Mouse (Mus musculus): ENCODE data around the gene Nfrkb. TPM values are rescaled to one million over a fixed set of nuclear protein-coding genes. Genes with fewer than 3 reads are reported as not detected.

The Nfrkb gene
- polyA plus RNA-seq, 1 experiment from 2014 or later, result 23.1 TPM

DNA sequence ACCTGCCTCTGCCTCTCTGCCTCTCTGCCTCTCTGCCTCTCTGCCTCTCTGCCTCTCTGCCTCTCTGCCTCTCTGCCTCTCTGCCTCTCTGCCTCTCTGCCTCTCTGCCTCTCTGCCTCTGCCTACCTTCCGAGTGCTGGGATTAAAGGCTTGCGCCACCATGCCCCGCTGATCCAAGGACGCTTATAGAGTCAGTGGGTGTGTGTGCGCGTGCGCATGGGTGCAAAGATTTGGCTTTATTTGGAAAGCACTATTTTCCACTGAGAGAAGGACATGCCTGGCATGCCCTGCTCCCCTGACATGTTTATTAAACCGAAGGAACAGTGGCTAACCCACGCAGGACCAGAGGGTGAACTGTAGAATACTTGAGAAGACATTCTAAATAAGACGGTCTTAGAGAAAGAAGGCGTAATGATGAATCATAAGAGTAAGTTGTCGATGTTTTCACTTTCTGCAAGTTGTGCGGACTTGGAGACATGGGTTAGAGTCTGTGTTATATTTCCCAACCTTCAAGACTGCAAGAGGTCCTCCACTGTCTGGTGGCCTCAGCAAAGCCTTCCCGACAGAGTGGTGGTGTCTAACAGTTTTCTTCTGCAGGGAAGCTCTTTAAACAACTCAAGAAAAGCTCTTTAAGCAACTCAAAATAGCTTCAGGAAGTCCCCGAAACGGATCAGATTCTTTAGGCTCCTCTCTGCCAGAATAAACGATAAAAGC is 1.0 kb upstream of the Nfrkb start:
- Histone ChIP-seq H3K36me3 (peaks cover 14% of the 10 kb centered on the region), H3K27me3 (ENCODE audit: low read depth, poor library complexity, severe bottlenecking) (no peaks in the 10 kb centered on the region), H3K27ac (peak overlapping the region; percentile 93; the same call in 1 of the 2 replicates), H3K4me1 (peaks cover 15% of the 10 kb centered on the region), H3K9me3 (replicated peaks) (no peaks in the 10 kb centered on the region), H3K4me3 (peak overlapping the region; percentile 96; the same call in 1 of the 2 replicates)
- DNase-seq (ENCODE audit: low spot score), result no peak
- WGBS, result 89% methylated on average over 17 of the region's 17 CpGs

DNA sequence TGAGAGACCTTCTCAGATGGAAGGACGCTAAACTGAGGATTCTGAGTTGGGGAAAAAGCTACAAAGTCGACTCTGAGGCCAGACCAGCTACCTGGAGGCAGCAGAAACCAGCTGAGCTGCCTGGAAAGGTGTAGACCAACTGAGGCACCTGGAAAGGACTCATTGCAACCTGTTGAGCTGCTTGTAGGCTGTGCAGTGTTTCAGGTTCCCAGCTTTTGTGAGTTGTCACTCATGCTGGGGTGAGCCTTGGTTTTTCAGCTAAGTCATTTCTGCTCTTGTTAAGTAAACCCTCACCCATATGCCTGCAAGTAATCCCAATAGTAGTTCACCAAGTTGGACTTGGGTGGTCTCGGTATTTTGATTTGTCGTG is 507 bp upstream of the Nfrkb start:
- peak overlapping the region; percentile 96 for H3K4me3 ChIP-seq
- peaks cover 15% of the 10 kb centered on the region for H3K4me1 ChIP-seq
- peak overlapping the region; percentile 93 for H3K27ac ChIP-seq
- 26% methylated on average over 4 of the region's 4 CpGs for WGBS
- H3K36me3 ChIP-seq, result peaks cover 19% of the 10 kb centered on the region
- H3K27me3 ChIP-seq (ENCODE audit: low read depth, poor library complexity, severe bottlenecking), result no peaks in the 10 kb centered on the region
- DNase-seq (ENCODE audit: low spot score), result peak; percentile 36
- H3K9me3 ChIP-seq (replicated peaks), result no peaks in the 10 kb centered on the region

DNA sequence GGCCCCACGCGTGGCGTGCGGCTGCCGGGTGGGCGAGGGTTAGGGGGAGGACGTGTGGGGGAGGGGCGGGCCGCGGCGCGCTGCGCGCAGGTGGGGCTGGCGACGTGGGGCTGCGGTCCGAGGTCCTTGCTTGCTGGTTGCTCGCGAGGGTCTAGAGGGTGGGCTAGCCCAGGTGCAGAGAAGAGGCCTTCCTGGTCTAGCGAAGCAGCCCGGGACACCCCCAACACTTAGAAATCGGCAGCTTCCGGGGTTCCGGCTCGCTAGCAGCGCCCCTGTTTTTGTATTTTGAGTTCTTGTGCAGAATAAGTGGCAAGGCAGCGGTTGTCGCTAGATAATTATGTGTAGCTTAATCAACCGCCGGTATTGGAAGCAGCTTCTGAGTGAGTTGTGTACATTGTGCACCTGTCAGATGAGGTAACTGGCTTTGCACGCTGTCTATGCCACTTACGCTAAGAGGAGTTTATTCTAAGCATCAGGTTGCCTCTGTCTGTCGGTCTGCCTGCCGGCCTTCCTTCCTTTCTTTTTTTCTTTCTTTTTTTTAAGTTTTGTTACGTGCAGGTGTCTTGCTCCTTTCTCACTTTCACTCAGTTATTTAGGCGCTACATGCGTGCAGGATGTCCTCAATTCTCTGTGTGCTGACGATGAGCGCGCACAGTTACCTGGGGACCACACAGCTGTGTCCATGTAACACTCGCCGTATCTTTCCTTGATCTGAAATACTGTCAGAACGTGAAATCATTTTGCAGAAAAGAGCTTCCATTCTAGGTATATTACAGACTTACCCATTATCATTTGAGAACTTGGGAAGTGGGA is 582 bp downstream of the Nfrkb start:
- Histone ChIP-seq H3K27ac (peak overlapping the region; percentile 93), H3K4me3 (peak overlapping the region; percentile 96), H3K4me1 (peaks cover 15% of the 10 kb centered on the region), H3K27me3 (ENCODE audit: low read depth, poor library complexity, severe bottlenecking) (no peaks in the 10 kb centered on the region), H3K9me3 (replicated peaks) (no peaks in the 10 kb centered on the region), H3K36me3 (peaks cover 30% of the 10 kb centered on the region)
- no peak for DNase-seq (ENCODE audit: low spot score)
- 12% methylated on average over 44 of the region's 44 CpGs for WGBS

GRCm38 (mm10) chr9:31387206-31387605 is 1.2 kb downstream of the Nfrkb start:
- Histone ChIP-seq H3K36me3 (peaks cover 37% of the 10 kb centered on the region), H3K27ac (no peak overlapping the region), H3K9me3 (replicated peaks) (no peaks in the 10 kb centered on the region), H3K4me1 (peaks cover 15% of the 10 kb centered on the region), H3K27me3 (ENCODE audit: low read depth, poor library complexity, severe bottlenecking) (no peaks in the 10 kb centered on the region), H3K4me3 (peak overlapping the region; percentile 96)
- WGBS, result 92% methylated on average over 5 of the region's 5 CpGs
- no peak for DNase-seq (ENCODE audit: low spot score)

DNA sequence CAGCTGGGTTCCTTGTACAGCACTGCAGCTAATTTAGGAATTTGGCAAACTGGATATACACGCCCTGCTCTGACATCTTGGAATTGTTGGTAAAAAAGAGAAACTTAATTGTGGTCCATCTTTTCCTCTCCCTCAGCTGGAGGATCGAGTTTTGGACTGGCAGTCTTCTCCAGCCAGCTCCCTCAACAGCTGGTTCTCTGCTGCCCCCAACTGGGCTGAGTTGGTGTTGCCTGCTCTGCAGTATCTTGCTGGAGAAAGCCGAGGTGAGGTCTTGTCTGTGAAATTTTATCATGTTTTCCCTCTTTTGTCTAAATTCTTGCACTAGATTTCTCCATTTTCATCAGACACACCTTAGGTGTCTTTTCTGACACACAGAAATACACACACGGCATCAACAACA is 14.4 kb downstream of the Nfrkb start:
- no peak overlapping the region for H3K4me3 ChIP-seq
- 67% methylated on average over 4 of the region's 4 CpGs for WGBS
- no peaks in the 10 kb centered on the region for H3K27me3 ChIP-seq (ENCODE audit: low read depth, poor library complexity, severe bottlenecking)
- peaks cover 100% of the 10 kb centered on the region for H3K36me3 ChIP-seq
- H3K4me1 ChIP-seq, result no peaks in the 10 kb centered on the region
- no peak overlapping the region for H3K27ac ChIP-seq
- no peaks in the 10 kb centered on the region for H3K9me3 ChIP-seq (replicated peaks)
- peak; percentile 70 for DNase-seq (ENCODE audit: low spot score)

GRCm38 (mm10) chr9:31404311-31404710 is 18.3 kb downstream of the Nfrkb start:
- no peaks in the 10 kb centered on the region for H3K9me3 ChIP-seq (replicated peaks)

DNA sequence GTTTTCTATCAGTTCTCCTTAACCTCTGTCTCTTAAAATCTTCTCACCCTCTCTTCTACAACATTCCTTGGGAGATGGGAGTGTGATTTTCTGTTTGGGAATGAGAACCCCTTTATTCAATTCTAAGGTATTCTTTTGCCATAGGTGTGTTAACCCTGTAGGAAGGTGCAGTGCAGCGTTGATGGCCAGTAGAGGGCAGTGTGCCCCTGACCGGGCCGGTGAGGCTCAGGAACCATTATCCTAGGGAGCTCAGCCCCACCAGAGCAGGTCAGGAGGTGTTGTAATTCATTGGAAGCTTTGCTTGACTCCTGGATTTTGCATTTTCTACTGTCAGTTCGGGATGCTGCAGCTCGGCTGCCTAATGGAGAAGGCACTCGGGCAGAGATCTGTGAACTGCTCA is 19.2 kb downstream of the Nfrkb start:
- Histone ChIP-seq H3K4me3 (no peak overlapping the region), H3K27me3 (ENCODE audit: low read depth, poor library complexity, severe bottlenecking) (no peaks in the 10 kb centered on the region), H3K27ac (no peak overlapping the region), H3K36me3 (peaks cover 91% of the 10 kb centered on the region), H3K4me1 (no peaks in the 10 kb centered on the region), H3K9me3 (replicated peaks) (no peaks in the 10 kb centered on the region)
- peak; percentile 57 for DNase-seq (ENCODE audit: low spot score)
- 65% methylated on average over 6 of the region's 6 CpGs for WGBS

More at GRCm38 (mm10) chr9:31404311-31404710, 18.3 kb downstream of the Nfrkb start:
- Histone ChIP-seq H3K4me1 (no peaks in the 10 kb centered on the region), H3K4me3 (no peak overlapping the region), H3K27ac (no peak overlapping the region), H3K27me3 (ENCODE audit: low read depth, poor library complexity, severe bottlenecking) (no peaks in the 10 kb centered on the region), H3K36me3 (peaks cover 91% of the 10 kb centered on the region)
- 93% methylated on average over 2 of the region's 2 CpGs for WGBS
- no peak for DNase-seq (ENCODE audit: low spot score)

DNA sequence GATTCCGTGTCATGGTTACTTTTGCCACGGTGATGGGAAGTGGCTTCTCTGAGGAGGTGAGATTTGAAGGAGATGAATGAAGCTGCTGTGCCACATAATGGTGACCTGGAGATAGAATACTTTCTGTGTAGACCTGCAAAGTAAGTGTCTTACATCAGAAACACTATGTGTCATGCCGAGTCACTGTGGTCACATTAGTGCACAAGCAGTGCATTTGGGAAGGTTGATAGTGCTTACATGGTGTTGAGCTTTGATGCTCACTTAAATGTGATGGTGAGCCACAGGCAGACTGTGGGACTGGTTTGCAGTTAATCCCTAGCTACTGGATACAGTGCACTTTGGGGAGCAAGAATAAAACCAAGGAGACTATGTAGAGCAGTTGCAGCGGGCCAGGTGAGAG is 26.2 kb downstream of the Nfrkb start:
- Histone ChIP-seq H3K9me3 (replicated peaks) (no peaks in the 10 kb centered on the region), H3K4me3 (no peak overlapping the region), H3K36me3 (peaks cover 96% of the 10 kb centered on the region), H3K27ac (no peak overlapping the region), H3K4me1 (no peaks in the 10 kb centered on the region), H3K27me3 (ENCODE audit: low read depth, poor library complexity, severe bottlenecking) (no peaks in the 10 kb centered on the region)
- WGBS, result 92% methylated on average over 4 of the region's 4 CpGs
- DNase-seq (ENCODE audit: low spot score), result no peak

DNA sequence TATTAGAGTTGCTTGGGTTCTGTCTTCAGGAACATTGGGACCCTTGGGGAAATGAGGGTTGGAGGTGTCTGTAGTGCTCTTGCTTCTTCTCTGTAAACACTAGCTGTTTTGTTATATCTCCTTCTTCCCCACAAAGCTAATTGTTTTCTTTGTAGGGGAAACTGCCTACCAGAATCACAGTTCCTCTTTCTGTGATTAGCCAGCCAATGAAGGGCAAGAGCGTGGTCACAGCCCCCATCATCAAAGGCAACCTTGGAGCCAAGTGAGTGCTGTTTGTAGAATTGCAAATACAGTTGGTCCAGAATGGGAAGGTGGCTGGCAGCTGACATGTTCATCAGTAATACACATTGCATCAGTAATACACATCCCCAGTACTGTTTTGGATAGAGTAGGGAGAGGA is 32.8 kb downstream of the Nfrkb start:
- WGBS, result 97% methylated on average over 1 of the region's 1 CpGs
- DNase-seq (ENCODE audit: low spot score), result no peak

GRCm38 (mm10) chr9:31422143-31422542 is 36.2 kb downstream of the Nfrkb start:
- Histone ChIP-seq H3K9me3 (replicated peaks) (no peaks in the 10 kb centered on the region), H3K36me3 (peaks cover 60% of the 10 kb centered on the region), H3K27me3 (ENCODE audit: low read depth, poor library complexity, severe bottlenecking) (no peaks in the 10 kb centered on the region), H3K4me1 (no peaks in the 10 kb centered on the region), H3K27ac (no peak overlapping the region), H3K4me3 (no peak overlapping the region)
- DNase-seq (ENCODE audit: low spot score), result no peak
- WGBS, result 84% methylated on average over 5 of the region's 5 CpGs

More for the DNA sequence above, 32.8 kb downstream of the Nfrkb start:
- Histone ChIP-seq H3K4me3 (no peak overlapping the region), H3K36me3 (peaks cover 88% of the 10 kb centered on the region), H3K27me3 (ENCODE audit: low read depth, poor library complexity, severe bottlenecking) (no peaks in the 10 kb centered on the region), H3K4me1 (no peaks in the 10 kb centered on the region), H3K27ac (no peak overlapping the region), H3K9me3 (replicated peaks) (no peaks in the 10 kb centered on the region)

GRCm38 (mm10) chr9:31428971-31429370 is 43.0 kb downstream of the Nfrkb start:
- Histone ChIP-seq H3K4me1 (no peaks in the 10 kb centered on the region; the same call in 1 of the 2 replicates), H3K4me3 (no peak overlapping the region), H3K36me3 (peaks cover 2% of the 10 kb centered on the region; the same call in 1 of the 2 replicates), H3K27me3 (ENCODE audit: low read depth, poor library complexity, severe bottlenecking) (no peaks in the 10 kb centered on the region), H3K9me3 (replicated peaks) (no peaks in the 10 kb centered on the region; the same call in 1 of the 2 replicates), H3K27ac (no peak overlapping the region)
- WGBS, result 83% methylated on average over 7 of the region's 7 CpGs
- no peak for DNase-seq (ENCODE audit: low spot score)

DNA sequence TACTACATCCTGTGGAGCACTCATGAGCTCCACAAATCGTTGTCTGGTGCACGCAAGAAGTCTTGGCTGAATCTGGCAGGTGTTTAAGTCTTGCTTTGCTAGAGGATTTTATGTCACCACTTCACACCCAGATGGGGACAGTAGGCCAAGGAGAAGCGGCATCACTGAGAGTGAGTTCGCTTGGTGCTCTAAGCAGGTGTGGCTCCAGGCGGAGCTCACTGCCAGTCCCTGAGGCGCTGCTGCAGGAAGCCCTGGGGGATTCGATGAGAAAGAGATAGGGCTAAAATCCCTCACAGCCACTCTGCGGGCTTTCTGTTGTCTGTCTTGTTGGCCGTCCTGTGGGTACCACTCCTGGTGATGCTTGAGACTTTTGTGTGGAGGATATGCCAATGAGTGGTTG is 44.0 kb downstream of the Nfrkb start:
- 76% methylated on average over 9 of the region's 9 CpGs for WGBS
- Histone ChIP-seq H3K4me1 (no peaks in the 10 kb centered on the region; the same call in 1 of the 2 replicates), H3K9me3 (replicated peaks) (no peaks in the 10 kb centered on the region; the same call in 1 of the 2 replicates), H3K27ac (no peak overlapping the region), H3K27me3 (ENCODE audit: low read depth, poor library complexity, severe bottlenecking) (no peaks in the 10 kb centered on the region), H3K36me3 (no peaks in the 10 kb centered on the region), H3K4me3 (no peak overlapping the region)
- DNase-seq (ENCODE audit: low spot score), result no peak

DNA sequence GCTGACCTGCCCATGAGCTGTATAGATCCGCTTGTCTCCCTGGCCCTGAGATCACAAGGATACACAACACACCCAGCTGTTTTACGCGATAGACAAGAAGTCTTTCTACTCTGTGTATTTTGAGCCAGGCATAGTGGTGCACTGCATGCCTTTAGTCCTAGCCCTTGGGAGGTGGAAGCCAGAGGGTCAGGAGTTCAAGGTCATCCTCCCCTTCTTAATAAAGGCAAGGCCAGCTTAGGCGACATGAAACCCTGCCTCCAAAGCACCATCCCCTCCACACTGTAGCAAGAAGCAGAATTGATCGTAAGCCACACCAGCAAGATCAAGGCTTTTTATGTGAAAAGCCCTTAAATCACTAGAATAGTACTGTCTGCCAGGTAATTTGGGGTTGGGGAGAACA is 45.8 kb downstream of the Nfrkb start:
- no peaks in the 10 kb centered on the region; the same call in 1 of the 2 replicates for H3K4me1 ChIP-seq

More for the DNA sequence above, 45.8 kb downstream of the Nfrkb start:
- WGBS, result 84% methylated on average over 5 of the region's 5 CpGs
- Histone ChIP-seq H3K4me3 (no peak overlapping the region), H3K27me3 (ENCODE audit: low read depth, poor library complexity, severe bottlenecking) (no peaks in the 10 kb centered on the region), H3K9me3 (replicated peaks) (no peaks in the 10 kb centered on the region; the same call in 1 of the 2 replicates), H3K36me3 (no peaks in the 10 kb centered on the region), H3K27ac (no peak overlapping the region)
- DNase-seq (ENCODE audit: low spot score), result no peak

All from limb, embryonic 10.5 days (tissue).